In genomic region chr19:53731761-53732201, GRCm38 (mm10) we compare ENCODE assay signal across 11 mouse cellular contexts. TPM values are rescaled to one million over a fixed set of nuclear protein-coding genes. Genes with fewer than 3 reads are reported as not detected.
DNase-seq lines count a peak whose midpoint lies in the region; ATAC-seq lines count a peak whose summit lies in the region.
"Had no signal": no experiment of that assay in that cellular context is flagged by ENCODE, and none has a peak within 500 bp of the region (broad histone marks: within the 10 kb centered on the region; RNA-seq: fewer than 3 reads in every experiment).

No protein-coding gene starts in this region.

- H3K36me3 ChIP-seq in liver, embryonic 11.5 days (ENCODE audit: control insufficient read depth, insufficient read depth, low read length) = no peaks in the 10 kb centered on the region
- H3K36me3 ChIP-seq in embryonic facial prominence, embryonic 12.5 days = no peaks in the 10 kb centered on the region
- H3K36me3 ChIP-seq in stomach, embryonic 16.5 days (ENCODE audit: control insufficient read depth, insufficient read depth, low read length) = no peaks in the 10 kb centered on the region
- H3K36me3 ChIP-seq in forebrain, embryonic 13.5 days (ENCODE audit: poor library complexity, severe bottlenecking) = no peaks in the 10 kb centered on the region

- no peak overlapping the region for H3K27ac ChIP-seq in liver, embryonic 11.5 days (ENCODE audit: low read depth, low read length)
- peak overlapping the region; percentile 41; the same call in 1 of the 2 replicates for H3K27ac ChIP-seq in embryonic facial prominence, embryonic 12.5 days
- H3K27ac ChIP-seq in stomach, embryonic 16.5 days (ENCODE audit: low read length) = no peak overlapping the region
- H3K27ac ChIP-seq in forebrain, embryonic 13.5 days = no peak overlapping the region

- no peak overlapping the region for H3K4me2 ChIP-seq in liver, embryonic 11.5 days
- H3K4me2 ChIP-seq in embryonic facial prominence, embryonic 12.5 days (replicated peaks) = no peak overlapping the region
- no peak overlapping the region for H3K4me2 ChIP-seq in stomach, embryonic 16.5 days (ENCODE audit: low read depth, low read length)
- H3K4me2 ChIP-seq in forebrain, embryonic 13.5 days = no peak overlapping the region

- H3K9ac ChIP-seq in liver, embryonic 11.5 days (ENCODE audit: low read depth, low read length) = no peak overlapping the region
- H3K9ac ChIP-seq in embryonic facial prominence, embryonic 12.5 days = no peak overlapping the region
- H3K9ac ChIP-seq in stomach, embryonic 16.5 days (ENCODE audit: low read length) = no peak overlapping the region
- no peak overlapping the region for H3K9ac ChIP-seq in forebrain, embryonic 13.5 days

- no peaks in the 10 kb centered on the region for H3K27me3 ChIP-seq in liver, embryonic 11.5 days (replicated peaks; ENCODE audit: control insufficient read depth, insufficient read depth, low read length)
- no peaks in the 10 kb centered on the region for H3K27me3 ChIP-seq in embryonic facial prominence, embryonic 12.5 days
- no peaks in the 10 kb centered on the region for H3K27me3 ChIP-seq in stomach, embryonic 16.5 days (ENCODE audit: control insufficient read depth, insufficient read depth, low read length)
- H3K27me3 ChIP-seq in forebrain, embryonic 13.5 days = no peaks in the 10 kb centered on the region

- H3K9me3 ChIP-seq in liver, embryonic 11.5 days (ENCODE audit: control insufficient read depth, low read length) = no peaks in the 10 kb centered on the region
- H3K9me3 ChIP-seq in embryonic facial prominence, embryonic 12.5 days = no peaks in the 10 kb centered on the region
- H3K9me3 ChIP-seq in stomach, embryonic 16.5 days (replicated peaks; ENCODE audit: control insufficient read depth, low read length) = no peaks in the 10 kb centered on the region
- no peaks in the 10 kb centered on the region for H3K9me3 ChIP-seq in forebrain, embryonic 13.5 days (replicated peaks)

- DNase-seq in embryo, embryonic 10 days (ENCODE audit: low spot score) = peak; percentile 32
- DNase-seq in embryo, embryonic 9.5 days (ENCODE audit: extremely low spot score) = no peak
- DNase-seq in liver = peak; percentile 13
- no peak for DNase-seq in liver, embryonic 11.5 days (ENCODE audit: low spot score)
- DNase-seq in cerebellum, postnatal 4 days (ENCODE audit: low spot score in 2 of 2) = no peak
- DNase-seq: layer of hippocampus, postnatal 36 days; lung, adult 18-20 months; thymus, postnatal 4 days had no signal

- ATAC-seq in liver, embryonic 11.5 days (replicated peaks; ENCODE audit: low FRiP score) = no peak
- ATAC-seq in embryonic facial prominence, embryonic 12.5 days (ENCODE audit: insufficient number of reproducible peaks, insufficient read depth, low FRiP score, low TSS enrichment) = 0 out of 2 replicates have a peak, but pooled peaks have one; percentile 24
- ATAC-seq in stomach, embryonic 16.5 days (ENCODE audit: insufficient read depth, low FRiP score) = 0 out of 2 replicates have a peak, but pooled peaks have one; percentile 13
- no peak for ATAC-seq in forebrain, embryonic 13.5 days

- H3K4me3 ChIP-seq in liver, embryonic 11.5 days (ENCODE audit: low read depth, low read length) = no peak overlapping the region
- no peak overlapping the region for H3K4me3 ChIP-seq in embryonic facial prominence, embryonic 12.5 days
- no peak overlapping the region for H3K4me3 ChIP-seq in stomach, embryonic 16.5 days (replicated peaks; ENCODE audit: low read length)
- no peak overlapping the region for H3K4me3 ChIP-seq in forebrain, embryonic 13.5 days

- H3K4me1 ChIP-seq in liver, embryonic 11.5 days (replicated peaks; ENCODE audit: control insufficient read depth, insufficient read depth, low read length) = no peaks in the 10 kb centered on the region
- peaks cover 8% of the 10 kb centered on the region for H3K4me1 ChIP-seq in embryonic facial prominence, embryonic 12.5 days
- 0 out of 2 replicates have a peak, but pooled peaks cover 2% of the 10 kb centered on the region for H3K4me1 ChIP-seq in stomach, embryonic 16.5 days (ENCODE audit: control insufficient read depth, insufficient read depth, low read length)
- no peaks in the 10 kb centered on the region for H3K4me1 ChIP-seq in forebrain, embryonic 13.5 days

- 47% methylated on average over 8 of the region's 8 CpGs for WGBS in liver, embryonic 11.5 days
- 41% methylated on average over 8 of the region's 8 CpGs for WGBS in embryonic facial prominence, embryonic 12.5 days
- 42% methylated on average over 8 of the region's 8 CpGs for WGBS in stomach, embryonic 16.5 days
- 79% methylated on average over 8 of the region's 8 CpGs for WGBS in forebrain, embryonic 13.5 days

RNA-seq across cellular contexts. Expression of gene Rbm20, which starts 54.7 kb away (rescaled TPM):
- 0.35 and 0.37 TPM in 2 replicates for polyA plus RNA-seq in liver, embryonic 11.5 days (2014; fragmentation: Nextera tagmentation; extraction: Ambion mirVana)
- polyA plus RNA-seq in embryonic facial prominence, embryonic 12.5 days (2016; fragmentation: Nextera tagmentation; extraction: Ambion mirVana) = 2.7 and 3.0 TPM in 2 replicates
- polyA plus RNA-seq in stomach, embryonic 16.5 days (2015; fragmentation: Nextera tagmentation; extraction: Ambion mirVana) = 1.4 and 1.7 TPM in 2 replicates
- polyA plus RNA-seq in forebrain, embryonic 13.5 days (2015; fragmentation: Nextera tagmentation; extraction: Ambion mirVana) = 5.8 and 7.9 TPM in 2 replicates

Comparison
In these comparisons a context has a peak if more than half of its experiments do, and no peak if none do; other contexts are left out.
1. DNase-seq: peak in embryo, embryonic 10 days (single experiment) and liver (single experiment); none in embryo, embryonic 9.5 days (single experiment), liver, embryonic 11.5 days (single experiment) and cerebellum, postnatal 4 days (0 of 2).
2. ATAC-seq: peak in embryonic facial prominence, embryonic 12.5 days (single experiment) and stomach, embryonic 16.5 days (single experiment); none in liver, embryonic 11.5 days (single experiment) and forebrain, embryonic 13.5 days (single experiment).